Mouse (Mus musculus) embryonic facial prominence, embryonic 10.5 days (tissue): ENCODE data around the gene Prps1l3. TPM values are rescaled to one million over a fixed set of nuclear protein-coding genes. Genes with fewer than 3 reads are reported as not detected.

Source experiments
- DNase-seq: peaks from one replicate; pipeline ENCODE4 v3.0.0-alpha.2; 2017; ENCODE audit warnings: low spot score
- H3K27ac ChIP-seq: fragments of 300-500 bp; sonication (generic); replicated peaks from 2 replicates; pipeline ENCODE4 v1.5.1; 2016; ENCODE audit warnings: mild to moderate bottlenecking
- H3K27me3 ChIP-seq: fragments of 300-500 bp; sonication (generic); replicated peaks from 2 replicates; pipeline ENCODE4 v1.6.1; 2016; ENCODE audit warnings: low read depth, mild to moderate bottlenecking; ENCODE audit not compliant: poor library complexity, severe bottlenecking
- H3K36me3 ChIP-seq: fragments of 300-500 bp; sonication (generic); replicated peaks from 2 replicates; pipeline ENCODE4 v1.6.1; 2016; ENCODE audit warnings: mild to moderate bottlenecking, moderate library complexity
- H3K4me1 ChIP-seq: fragments of 300-500 bp; sonication (generic); 2 replicates; pipeline ENCODE4 v1.6.1; 2016
- H3K4me3 ChIP-seq: fragments of 300-500 bp; sonication (generic); 2 replicates; pipeline ENCODE4 v1.5.1; 2016; ENCODE audit warnings: mild to moderate bottlenecking, moderate library complexity
- H3K9me3 ChIP-seq: fragments of 300-500 bp; sonication (generic); 2 replicates; pipeline ENCODE4 v1.6.1; 2016; ENCODE audit warnings: mild to moderate bottlenecking
- WGBS: fragments of 180-500 bp; shearing (Covaris S2); methylation state at CpG from one replicate; pipeline ENCODE4 v1.1.7; 2016; 5-methylcytosine and 5-hydroxymethylcytosine counted together
- polyA plus RNA-seq: library from polyadenylated mRNA; unstranded; fragments of >200 nt; fragmentation: Nextera tagmentation; extraction: Ambion mirVana; gene quantifications from 2 replicates; pipeline ENCODE4 v1.2.1, GENCODE M21; 2016

The Prps1l3 gene
- polyA plus RNA-seq, result 92.8 and 93.1 TPM in 2 replicates

- peaks cover 18% of the 10 kb centered on the region for H3K36me3 ChIP-seq
Observed at GRCm38 (mm10) chr12:57230192-57230706, at the start of gene Prps1l3, which contains the start of gene Mipol1. Prps1l3 (plus strand) TSS chr12:57230412. Mipol1 (plus strand) TSS chr12:57230427.

GRCm38 (mm10) chr12:57184401-57185147 lies 45.6 kb upstream of the Prps1l3 start:
- Histone ChIP-seq H3K27me3 (0 out of 2 replicates have a peak, but pooled peaks cover 13% of the 10 kb centered on the region), H3K4me1 (peaks cover 7% of the 10 kb centered on the region), H3K9me3 (no peaks in the 10 kb centered on the region), H3K4me3 (no peak overlapping the region), H3K27ac (no peak overlapping the region), H3K36me3 (no peaks in the 10 kb centered on the region)
- 63% methylated on average over 2 of the region's 2 CpGs for WGBS
- no peak for DNase-seq

More at GRCm38 (mm10) chr12:57230192-57230706, at the start of gene Prps1l3, which contains the start of gene Mipol1:
- H3K9me3 ChIP-seq, result no peaks in the 10 kb centered on the region
- peak within 1 kb of the TSS; percentile 98 for H3K27ac ChIP-seq
- H3K27me3 ChIP-seq, result no peaks in the 10 kb centered on the region
- H3K4me1 ChIP-seq, result peaks cover 6% of the 10 kb centered on the region
- H3K4me3 ChIP-seq, result peak within 1 kb of the TSS; percentile 83
- peak; percentile 97 for DNase-seq
- under 1% methylated on average over 58 of the region's 58 CpGs for WGBS

- no peaks in the 10 kb centered on the region for H3K36me3 ChIP-seq
- 0% methylated on average over 1 of the region's 1 CpGs for WGBS
- H3K27ac ChIP-seq, result no peak overlapping the region
- H3K4me3 ChIP-seq, result no peak overlapping the region
- no peak for DNase-seq
- H3K9me3 ChIP-seq, result no peaks in the 10 kb centered on the region
- no peaks in the 10 kb centered on the region for H3K4me1 ChIP-seq
- 0 out of 2 replicates have a peak, but pooled peaks cover 13% of the 10 kb centered on the region for H3K27me3 ChIP-seq
Observed at GRCm38 (mm10) chr12:57185475-57185874, 44.7 kb upstream of the Prps1l3 start.

- WGBS, result 74% methylated on average over 2 of the region's 2 CpGs
- Histone ChIP-seq H3K27ac (no peak overlapping the region), H3K4me3 (no peak overlapping the region), H3K9me3 (no peaks in the 10 kb centered on the region), H3K4me1 (no peaks in the 10 kb centered on the region), H3K36me3 (no peaks in the 10 kb centered on the region), H3K27me3 (0 out of 2 replicates have a peak, but pooled peaks cover 13% of the 10 kb centered on the region)
- no peak for DNase-seq
Observed at GRCm38 (mm10) chr12:57186126-57186525, 44.1 kb upstream of the Prps1l3 start.

- H3K9me3 ChIP-seq, result no peaks in the 10 kb centered on the region
- 90% methylated on average over 4 of the region's 4 CpGs for WGBS
- no peak overlapping the region for H3K4me3 ChIP-seq
- no peak for DNase-seq
- no peak overlapping the region for H3K27ac ChIP-seq
- H3K4me1 ChIP-seq, result no peaks in the 10 kb centered on the region
- H3K36me3 ChIP-seq, result no peaks in the 10 kb centered on the region
- peaks cover 16% of the 10 kb centered on the region; the same call in 1 of the 2 replicates for H3K27me3 ChIP-seq
Observed at GRCm38 (mm10) chr12:57187032-57187431, 43.2 kb upstream of the Prps1l3 start.

GRCm38 (mm10) chr12:57194609-57195008 lies 35.6 kb upstream of the Prps1l3 start:
- Histone ChIP-seq H3K4me3 (no peak overlapping the region), H3K27ac (no peak overlapping the region), H3K27me3 (peaks cover 58% of the 10 kb centered on the region), H3K36me3 (no peaks in the 10 kb centered on the region), H3K4me1 (peaks cover 14% of the 10 kb centered on the region), H3K9me3 (no peaks in the 10 kb centered on the region)
- 40% methylated on average over 3 of the region's 3 CpGs for WGBS
- DNase-seq, result peak; percentile 10

- Histone ChIP-seq H3K27me3 (peaks cover 56% of the 10 kb centered on the region), H3K9me3 (no peaks in the 10 kb centered on the region), H3K4me1 (peaks cover 14% of the 10 kb centered on the region), H3K36me3 (no peaks in the 10 kb centered on the region), H3K4me3 (peak overlapping the region; percentile 68), H3K27ac (peak overlapping the region; percentile 76)
- WGBS, result 11% methylated on average over 8 of the region's 8 CpGs
- no peak for DNase-seq
Observed at GRCm38 (mm10) chr12:57196286-57196607, 34.0 kb upstream of the Prps1l3 start.

GRCm38 (mm10) chr12:57196608-57197362 lies 33.4 kb upstream of the Prps1l3 start:
- DNase-seq, result peak; percentile 66
- H3K4me3 ChIP-seq, result peak overlapping the region; percentile 68
- no peaks in the 10 kb centered on the region for H3K36me3 ChIP-seq
- WGBS, result under 1% methylated on average over 59 of the region's 59 CpGs
- H3K27ac ChIP-seq, result peak overlapping the region; percentile 76
- H3K27me3 ChIP-seq, result peaks cover 54% of the 10 kb centered on the region
- peaks cover 14% of the 10 kb centered on the region for H3K4me1 ChIP-seq
- no peaks in the 10 kb centered on the region for H3K9me3 ChIP-seq

- no peaks in the 10 kb centered on the region for H3K9me3 ChIP-seq
- DNase-seq, result no peak
- peak within 1 kb of the TSS; percentile 68 for H3K4me3 ChIP-seq
- whole genome bisulfite sequencing, result 47% methylated on average over 10 of the region's 10 CpGs
- H3K36me3 ChIP-seq, result no peaks in the 10 kb centered on the region
- peaks cover 51% of the 10 kb centered on the region for H3K27me3 ChIP-seq
- H3K4me1 ChIP-seq, result peaks cover 14% of the 10 kb centered on the region
- H3K27ac ChIP-seq, result peak within 1 kb of the TSS; percentile 76
Observed at GRCm38 (mm10) chr12:57197363-57198026, 32.7 kb upstream of the Prps1l3 start, which contains the start of gene Slc25a21. Slc25a21 (minus strand) TSS chr12:57197472.

GRCm38 (mm10) chr12:57198269-57198668 lies 31.9 kb upstream of the Prps1l3 start:
- Histone ChIP-seq H3K27ac (no peak overlapping the region), H3K9me3 (no peaks in the 10 kb centered on the region), H3K27me3 (peaks cover 46% of the 10 kb centered on the region), H3K36me3 (no peaks in the 10 kb centered on the region), H3K4me1 (peaks cover 14% of the 10 kb centered on the region), H3K4me3 (no peak overlapping the region)
- DNase-seq, result no peak

- no peak overlapping the region for H3K27ac ChIP-seq
- H3K27me3 ChIP-seq, result peaks cover 38% of the 10 kb centered on the region
- no peaks in the 10 kb centered on the region for H3K9me3 ChIP-seq
- peaks cover 14% of the 10 kb centered on the region for H3K4me1 ChIP-seq
- no peaks in the 10 kb centered on the region for H3K36me3 ChIP-seq
- DNase-seq, result no peak
- no peak overlapping the region for H3K4me3 ChIP-seq
- WGBS, result 95% methylated on average over 2 of the region's 2 CpGs
Observed at GRCm38 (mm10) chr12:57199427-57199826, 30.8 kb upstream of the Prps1l3 start.

GRCm38 (mm10) chr12:57201901-57202300 lies 28.3 kb upstream of the Prps1l3 start:
- 93% methylated on average over 3 of the region's 3 CpGs for WGBS
- no peaks in the 10 kb centered on the region for H3K36me3 ChIP-seq
- H3K27ac ChIP-seq, result no peak overlapping the region
- peaks cover 6% of the 10 kb centered on the region for H3K4me1 ChIP-seq
- no peak overlapping the region for H3K4me3 ChIP-seq
- H3K27me3 ChIP-seq, result peaks cover 17% of the 10 kb centered on the region
- no peak for DNase-seq
- no peaks in the 10 kb centered on the region for H3K9me3 ChIP-seq
